Mouse (Mus musculus) adrenal gland, postnatal 14 days (tissue): ENCODE results near the gene Sept1. TPM values are rescaled to one million over a fixed set of nuclear protein-coding genes. Genes with fewer than 3 reads are reported as not detected.

ENCODE experiments used
- DNase-seq: peaks from one replicate; pipeline ENCODE4 v3.0.0; 2021; ENCODE audit warnings: mixed read lengths
- long read RNA-seq, 2 experiments: library from polyadenylated mRNA; stranded (forward); transcript quantifications; one replicate each; pipeline ENCODE4 v2.0.0; 2021
- total RNA-seq: library from RNA; stranded (reverse); gene quantifications from 2 replicates; pipeline ENCODE4 v1.2.3, GENCODE M21; 2021

Sept1 gene
- 11.2 and 35.8 TPM in 2 replicates for total RNA-seq
- long read RNA-seq, experiment 1, transcript Sept1-202 (11 exons, 1,486 nt): major isoform, 17 of 28 reads
- long read RNA-seq, experiment 1, partial matches to known transcripts: 2 of 28 reads
- long read RNA-seq, experiment 1, other reads (novel, unspliced or antisense): 3 of 28 reads
- long read RNA-seq, experiment 2, partial matches to known transcripts: 5 of 13 reads
- long read RNA-seq, experiment 2, other reads (novel, unspliced or antisense): 2 of 13 reads

- peak; percentile 92 for DNase-seq
Measured at GRCm38 (mm10) chr7:127232622-127233367, at the start of gene Sept1, which contains the start of gene Zfp553. Gene Sept1 (minus strand): TSS chr7:127233130. Gene Zfp553 (plus strand): TSS chr7:127233061.

GRCm38 (mm10) chr7:127282190-127282589 lies 49.3 kb upstream of the Sept1 start:
- no peak for DNase-seq

- no peak for DNase-seq
Measured at GRCm38 (mm10) chr7:127281114-127281513, 48.2 kb upstream of the Sept1 start.

- DNase-seq: no peak
Measured at GRCm38 (mm10) chr7:127280092-127280491, 47.2 kb upstream of the Sept1 start.

GRCm38 (mm10) chr7:127278311-127278710 lies 45.4 kb upstream of the Sept1 start:
- peak; percentile 76 for DNase-seq

- DNase-seq: no peak
Measured at GRCm38 (mm10) chr7:127276519-127276961, 43.6 kb upstream of the Sept1 start.

- peak; percentile 94 for DNase-seq
Measured at GRCm38 (mm10) chr7:127273925-127274789, 41.2 kb upstream of the Sept1 start, which contains the start of gene Sephs2. Gene Sephs2 (minus strand): TSS chr7:127274055.

GRCm38 (mm10) chr7:127273118-127273923 lies 40.4 kb upstream of the Sept1 start:
- DNase-seq: peak; percentile 68

- DNase-seq: peak; percentile 57
Measured at GRCm38 (mm10) chr7:127272566-127272965, 39.6 kb upstream of the Sept1 start.

- DNase-seq: no peak
Measured at GRCm38 (mm10) chr7:127271093-127271492, 38.2 kb upstream of the Sept1 start.

- no peak for DNase-seq
Measured at GRCm38 (mm10) chr7:127270666-127271065, 37.7 kb upstream of the Sept1 start.

- DNase-seq: no peak
Measured at GRCm38 (mm10) chr7:127270256-127270655, 37.3 kb upstream of the Sept1 start.

- no peak for DNase-seq
Measured at GRCm38 (mm10) chr7:127263526-127263925, 30.6 kb upstream of the Sept1 start.

- DNase-seq: no peak
Measured at GRCm38 (mm10) chr7:127262218-127262961, 29.5 kb upstream of the Sept1 start.

- DNase-seq: peak; percentile 97
Measured at GRCm38 (mm10) chr7:127260309-127261111, 27.6 kb upstream of the Sept1 start, which contains the start of gene Dctpp1. Gene Dctpp1 (minus strand): TSS chr7:127260709.

- DNase-seq: no peak
Measured at GRCm38 (mm10) chr7:127259186-127259905, 26.4 kb upstream of the Sept1 start.

GRCm38 (mm10) chr7:127256518-127256917 lies 23.6 kb upstream of the Sept1 start:
- DNase-seq: no peak

- no peak for DNase-seq
Measured at GRCm38 (mm10) chr7:127255965-127256364, 23.0 kb upstream of the Sept1 start.

GRCm38 (mm10) chr7:127255008-127255407 lies 22.1 kb upstream of the Sept1 start:
- DNase-seq: no peak
